Mouse (Mus musculus): Measurements from ENCODE around the gene Olfr142. TPM values are rescaled to one million over a fixed set of nuclear protein-coding genes. Genes with fewer than 3 reads are reported as not detected.
"Not testable (repeated sequence)": the region's sequence is repeated elsewhere in the genome, so short reads cannot be mapped to it uniquely, and the experiment has no call there.

The Olfr142 gene
- polyA plus RNA-seq (2014; fragmentation: Nextera tagmentation; extraction: Ambion mirVana), result not detected in 2 replicates

- H3K4me2 ChIP-seq (replicated peaks), result no peak within 1 kb of the TSS
- H3K4me1 ChIP-seq (replicated peaks; ENCODE audit: control insufficient read depth, insufficient read depth, low read length), result no peaks in the 10 kb centered on the region
- no peaks in the 10 kb centered on the region for H3K36me3 ChIP-seq (replicated peaks; ENCODE audit: control insufficient read depth, insufficient read depth)
- H3K27ac ChIP-seq, result no peak within 1 kb of the TSS
- WGBS, result 88% methylated on average over 4 of the region's 4 CpGs
- ATAC-seq (ENCODE audit: low FRiP score) (no peak), DNase-seq (ENCODE audit: low spot score) (no peak)
- H3K9me3 ChIP-seq (ENCODE audit: control insufficient read depth, low read length), result no peaks in the 10 kb centered on the region
- H3K9ac ChIP-seq, result no peak within 1 kb of the TSS
- H3K4me3 ChIP-seq (replicated peaks; ENCODE audit: low read length), result no peak within 1 kb of the TSS
- no peaks in the 10 kb centered on the region for H3K27me3 ChIP-seq (ENCODE audit: control insufficient read depth, insufficient read depth, low read length)
Measured at GRCm38 (mm10) chr2:90257492-90257891, at the start of gene Olfr142. TSS of gene Olfr142 (minus strand) at chr2:90257592.

- H3K4me3 ChIP-seq (replicated peaks; ENCODE audit: low read length), result no peak within 1 kb of the TSS
- no peak for DNase-seq (ENCODE audit: low spot score)
- H3K9ac ChIP-seq, result no peak within 1 kb of the TSS
- H3K27ac ChIP-seq, result no peak within 1 kb of the TSS
- H3K27me3 ChIP-seq (ENCODE audit: control insufficient read depth, insufficient read depth, low read length), result no peaks in the 10 kb centered on the region
- no peaks in the 10 kb centered on the region for H3K4me1 ChIP-seq (replicated peaks; ENCODE audit: control insufficient read depth, insufficient read depth, low read length)
- no peaks in the 10 kb centered on the region for H3K36me3 ChIP-seq (replicated peaks; ENCODE audit: control insufficient read depth, insufficient read depth)
- no peak for ATAC-seq (ENCODE audit: low FRiP score)
- H3K9me3 ChIP-seq (ENCODE audit: control insufficient read depth, low read length), result no peaks in the 10 kb centered on the region
- H3K4me2 ChIP-seq (replicated peaks), result no peak within 1 kb of the TSS
- 77% methylated on average over 6 of the region's 6 CpGs for WGBS
Measured at GRCm38 (mm10) chr2:90292741-90293140, 35.3 kb upstream of the Olfr142 start, which contains the start of gene Olfr1272. TSS of gene Olfr1272 (minus strand) at chr2:90292841.

DNA sequence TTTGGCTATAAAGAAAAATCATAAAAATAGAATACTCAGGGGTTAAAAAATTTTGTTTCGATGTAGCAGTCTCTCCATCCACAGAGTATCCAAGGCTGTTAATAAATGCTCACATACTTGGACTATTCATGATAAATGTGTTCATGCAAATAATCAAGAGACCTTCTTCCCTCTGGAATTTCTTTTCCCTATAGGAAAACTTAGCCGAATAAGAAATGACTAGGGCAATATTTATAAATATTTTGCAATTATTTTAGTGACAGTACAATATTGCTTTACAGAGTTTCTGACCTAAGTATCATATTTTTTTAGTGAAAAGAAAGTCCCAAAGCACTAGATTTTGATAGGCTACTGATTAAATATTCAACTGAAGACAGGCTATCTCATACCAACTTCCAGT lies 13.5 kb upstream of the Olfr142 start, which contains the start of gene Olfr1271:
Gene Olfr1271, minus strand, starts transcription at position 101 of the 400 bp plus-strand sequence.
- ATAC-seq (ENCODE audit: low FRiP score), result no peak
- WGBS, result 91% methylated on average over 2 of the region's 2 CpGs
- Histone ChIP-seq H3K36me3 (replicated peaks; ENCODE audit: control insufficient read depth, insufficient read depth) (no peaks in the 10 kb centered on the region), H3K9ac (no peak within 1 kb of the TSS), H3K4me3 (replicated peaks; ENCODE audit: low read length) (no peak within 1 kb of the TSS), H3K9me3 (ENCODE audit: control insufficient read depth, low read length) (no peaks in the 10 kb centered on the region), H3K4me1 (replicated peaks; ENCODE audit: control insufficient read depth, insufficient read depth, low read length) (no peaks in the 10 kb centered on the region), H3K27me3 (ENCODE audit: control insufficient read depth, insufficient read depth, low read length) (no peaks in the 10 kb centered on the region), H3K27ac (no peak within 1 kb of the TSS), H3K4me2 (replicated peaks) (no peak within 1 kb of the TSS)
- DNase-seq (ENCODE audit: low spot score), result no peak

DNA sequence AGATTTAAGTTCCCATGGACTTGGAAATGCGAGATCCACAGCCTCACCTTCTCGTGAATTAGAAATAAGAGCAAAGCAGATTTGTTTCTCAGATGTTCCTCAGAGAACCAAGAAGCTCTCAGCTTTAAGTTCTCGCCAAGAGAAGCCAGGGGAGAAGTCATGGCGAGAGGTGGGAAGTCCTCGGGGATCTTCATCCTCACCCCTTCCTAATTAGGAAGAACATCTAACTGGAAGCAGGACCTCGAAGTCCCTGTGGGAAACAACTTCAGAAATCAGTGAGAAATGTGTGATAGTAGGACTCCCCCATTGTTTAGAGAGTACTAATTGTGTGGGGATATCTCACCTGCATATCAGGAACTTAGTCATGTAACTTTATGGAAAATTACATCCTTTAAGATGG lies 33.0 kb downstream of the Olfr142 start, which contains the start of gene Olfr1506:
Gene Olfr1506, minus strand, starts transcription at position 101 of the 400 bp plus-strand sequence.
- H3K27me3 ChIP-seq (ENCODE audit: control insufficient read depth, insufficient read depth, low read length); H3K9me3 ChIP-seq (ENCODE audit: control insufficient read depth, low read length); ATAC-seq (ENCODE audit: low FRiP score); H3K36me3 ChIP-seq (replicated peaks; ENCODE audit: control insufficient read depth, insufficient read depth); H3K4me2 ChIP-seq (replicated peaks); H3K4me3 ChIP-seq (replicated peaks; ENCODE audit: low read length); H3K27ac ChIP-seq; H3K4me1 ChIP-seq (replicated peaks; ENCODE audit: control insufficient read depth, insufficient read depth, low read length); H3K9ac ChIP-seq; DNase-seq (ENCODE audit: low spot score): not testable (repeated sequence)
- no CpG with 5 or more reads among the region's 6 CpGs for WGBS

Other genes with a start within 250 kb of the Olfr142 start
- gene Olfr1263, start 245.5 kb downstream of the Olfr142 start, polyA plus RNA-seq (2014; fragmentation: Nextera tagmentation; extraction: Ambion mirVana), result not detected in 2 replicates
- not detected in 2 replicates for gene Olfr1264, start 232.0 kb downstream of the Olfr142 start, polyA plus RNA-seq (2014; fragmentation: Nextera tagmentation; extraction: Ambion mirVana)
- gene Olfr1265, start 222.3 kb downstream of the Olfr142 start, polyA plus RNA-seq (2014; fragmentation: Nextera tagmentation; extraction: Ambion mirVana), result not detected in 2 replicates
- gene Olfr140, start 194.0 kb downstream of the Olfr142 start, polyA plus RNA-seq (2014; fragmentation: Nextera tagmentation; extraction: Ambion mirVana), result not detected in 2 replicates
- not detected in 2 replicates for gene Olfr1269, start 136.2 kb downstream of the Olfr142 start, polyA plus RNA-seq (2014; fragmentation: Nextera tagmentation; extraction: Ambion mirVana)
- not detected in 2 replicates for gene Olfr32, start 115.3 kb downstream of the Olfr142 start, polyA plus RNA-seq (2014; fragmentation: Nextera tagmentation; extraction: Ambion mirVana)
- not detected in 2 replicates for gene Olfr1270, start 104.5 kb downstream of the Olfr142 start, polyA plus RNA-seq (2014; fragmentation: Nextera tagmentation; extraction: Ambion mirVana)
- not detected in 2 replicates for gene Olfr1506, start 33.1 kb downstream of the Olfr142 start, polyA plus RNA-seq (2014; fragmentation: Nextera tagmentation; extraction: Ambion mirVana)
- gene Olfr1271, start 13.4 kb upstream of the Olfr142 start, polyA plus RNA-seq (2014; fragmentation: Nextera tagmentation; extraction: Ambion mirVana), result not detected in 2 replicates
- gene Olfr1272, start 35.2 kb upstream of the Olfr142 start, polyA plus RNA-seq (2014; fragmentation: Nextera tagmentation; extraction: Ambion mirVana), result not detected in 2 replicates
- gene Gm13769, start 64.6 kb upstream of the Olfr142 start, polyA plus RNA-seq (2014; fragmentation: Nextera tagmentation; extraction: Ambion mirVana), result not detected in 2 replicates
- gene Olfr1274-ps, start 141.1 kb upstream of the Olfr142 start, polyA plus RNA-seq (2014; fragmentation: Nextera tagmentation; extraction: Ambion mirVana), result not detected in 2 replicates

Data from hindbrain, embryonic 14.5 days (tissue).